Mouse (Mus musculus) heart, adult 18-20 months (tissue): ENCODE measurements around the gene Apbb1. TPM values are rescaled to one million over a fixed set of nuclear protein-coding genes. Genes with fewer than 3 reads are reported as not detected.

Experiments used
- DNase-seq, 2 experiments: peaks; one replicate each; pipeline ENCODE4 v3.0.0; 2021 to 2022; ENCODE audit warnings: mixed read lengths in 1 of 2
- long read RNA-seq, 2 experiments: library from polyadenylated mRNA; stranded (forward); transcript quantifications; one replicate each; pipeline ENCODE4 v2.0.0; 2021
- total RNA-seq, 2 experiments: library from RNA; stranded (reverse); gene quantifications; 2 replicates each; pipeline ENCODE4 v1.2.3; 2021

The Apbb1 gene
- 100 to 1,000 TPM; 119 to 124 TPM for total RNA-seq
- long read RNA-seq, experiment 1, transcript Apbb1-214 (14 exons, 2,878 nt), result minor isoform, 15 of 108 reads
- long read RNA-seq, experiment 1, transcript Apbb1-217 (14 exons, 2,712 nt), result major isoform, 23 of 108 reads
- long read RNA-seq, experiment 1, partial matches to known transcripts, result 60 of 108 reads
- long read RNA-seq, experiment 1, other reads (novel, unspliced or antisense), result 10 of 108 reads
- long read RNA-seq, experiment 2, transcript Apbb1-214 (14 exons, 2,878 nt), result major isoform, 10 of 59 reads
- long read RNA-seq, experiment 2, transcript Apbb1-217 (14 exons, 2,712 nt), result minor isoform, 9 of 59 reads
- long read RNA-seq, experiment 2, partial matches to known transcripts, result 28 of 59 reads
- long read RNA-seq, experiment 2, other reads (novel, unspliced or antisense), result 12 of 59 reads

GRCm38 (mm10) chr7:105581094-105581703, at the start of gene Apbb1:
Gene Apbb1 (minus strand): TSS chr7:105581653.
- peak; percentile 85 for DNase-seq

- peak; percentile 82 to 93 for DNase-seq
These were observed 47.2 kb upstream of the Apbb1 start for GRCm38 (mm10) chr7:105628633-105629032.

DNA sequence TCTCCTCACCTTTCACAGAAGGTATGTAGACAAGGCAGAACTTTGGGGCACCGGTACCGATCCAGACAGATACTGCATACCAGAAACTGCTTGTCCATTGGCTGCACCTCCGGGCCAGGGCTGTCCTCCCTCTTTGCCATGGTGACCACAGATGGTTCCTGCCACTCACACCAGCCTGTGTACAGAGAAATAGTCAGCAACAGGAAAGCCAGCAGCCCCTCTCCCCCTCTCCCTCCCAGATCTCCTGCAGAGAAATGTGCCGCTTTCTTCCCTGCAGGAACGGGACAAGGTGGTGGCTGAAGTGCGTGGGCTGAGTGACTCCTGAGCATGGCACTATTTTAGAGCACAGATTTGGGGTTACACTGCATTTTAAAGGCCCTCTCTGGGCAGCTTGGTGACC, 43.9 kb upstream of the Apbb1 start:
- DNase-seq, result no peak

- no peak for DNase-seq
These were observed 40.3 kb upstream of the Apbb1 start for GRCm38 (mm10) chr7:105621646-105622292.

GRCm38 (mm10) chr7:105621053-105621452, 39.6 kb upstream of the Apbb1 start:
- DNase-seq, result no peak

DNA sequence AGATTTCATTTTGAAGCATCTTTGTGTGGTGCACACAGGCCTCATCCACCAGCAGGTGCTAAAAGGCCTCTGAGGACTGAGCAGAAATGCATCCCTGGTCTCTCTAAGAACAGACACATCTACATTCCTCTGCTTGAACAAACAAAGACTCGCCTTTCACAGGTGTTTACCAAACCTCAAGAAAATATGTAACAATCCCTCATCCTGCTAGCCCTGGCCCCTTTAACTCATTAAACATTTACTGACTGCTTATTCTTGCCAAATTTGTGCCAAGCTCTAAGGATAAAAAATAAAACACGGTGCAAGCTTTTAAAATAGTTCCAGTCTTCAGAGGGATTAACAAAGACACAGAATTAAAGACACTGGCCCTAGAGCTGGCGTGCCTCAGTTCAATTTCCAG, 38.2 kb upstream of the Apbb1 start:
- no peak for DNase-seq

DNA sequence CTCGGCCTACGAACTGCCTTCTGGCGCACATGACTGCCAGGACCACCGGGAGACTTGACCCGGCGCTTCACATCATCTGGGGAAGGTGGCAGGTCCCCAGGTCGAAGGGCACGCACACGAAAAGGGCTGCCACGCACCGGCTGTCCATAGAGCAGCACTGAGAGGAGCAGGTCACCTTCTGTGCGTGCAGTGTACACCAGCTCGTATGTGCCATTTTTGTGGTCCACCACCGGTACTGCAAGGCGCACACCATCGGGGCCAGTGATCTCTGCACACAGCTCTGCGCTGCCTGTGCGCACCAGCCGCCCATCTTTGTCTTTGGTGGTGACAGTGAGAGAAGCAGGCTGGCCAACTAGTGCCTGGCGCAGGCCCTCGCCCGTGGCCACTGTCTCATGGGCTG, 36.4 kb upstream of the Apbb1 start:
- no peak for DNase-seq

- peak; percentile 36 to 58 for DNase-seq
These were observed 35.1 kb upstream of the Apbb1 start for GRCm38 (mm10) chr7:105616561-105616960.

DNA sequence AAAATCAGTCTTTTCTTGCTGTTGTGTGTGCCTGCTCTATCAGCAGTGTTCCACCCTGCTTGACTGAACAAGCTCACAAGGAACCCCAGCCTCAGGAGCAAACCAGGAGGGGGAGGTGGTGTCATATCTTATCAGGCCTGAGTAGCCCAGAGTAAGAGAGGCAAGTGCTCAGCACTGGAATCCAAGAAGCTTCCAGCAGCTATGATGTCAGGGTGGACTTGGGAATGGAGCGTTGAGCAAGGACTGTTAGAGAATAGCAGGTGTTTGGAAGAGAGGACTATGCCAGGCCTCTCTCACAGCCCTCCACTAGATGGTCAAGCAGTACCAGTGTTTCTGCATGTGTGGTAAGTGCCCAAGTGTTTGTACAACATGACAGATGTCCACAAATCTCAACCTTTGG, 34.3 kb upstream of the Apbb1 start:
- DNase-seq, result no peak

DNA sequence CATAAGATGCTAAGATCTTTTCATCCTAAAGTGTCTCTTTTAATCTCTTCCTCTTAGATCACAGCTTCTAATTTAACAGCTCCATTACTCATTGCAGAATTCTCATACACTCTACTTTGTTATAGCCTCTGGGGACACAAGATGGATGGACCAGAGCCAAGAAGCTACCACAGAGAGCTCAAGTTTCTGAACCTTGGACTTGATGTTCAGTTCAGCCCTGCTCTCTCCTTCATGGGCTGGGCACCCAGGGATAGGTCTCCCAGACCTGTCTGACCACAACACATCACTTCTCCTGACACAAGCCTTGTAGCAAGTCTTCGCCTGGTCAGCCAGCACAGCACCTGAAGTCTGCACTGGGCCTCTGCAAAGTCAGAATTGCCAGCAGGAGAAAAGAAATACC, 32.9 kb upstream of the Apbb1 start:
- DNase-seq, result no peak

GRCm38 (mm10) chr7:105611767-105612166, 30.3 kb upstream of the Apbb1 start:
- no peak for DNase-seq

GRCm38 (mm10) chr7:105608467-105608866, 27.0 kb upstream of the Apbb1 start:
- no peak for DNase-seq

GRCm38 (mm10) chr7:105602860-105603623, 21.6 kb upstream of the Apbb1 start:
- DNase-seq, result peak; percentile 75 to 87

DNA sequence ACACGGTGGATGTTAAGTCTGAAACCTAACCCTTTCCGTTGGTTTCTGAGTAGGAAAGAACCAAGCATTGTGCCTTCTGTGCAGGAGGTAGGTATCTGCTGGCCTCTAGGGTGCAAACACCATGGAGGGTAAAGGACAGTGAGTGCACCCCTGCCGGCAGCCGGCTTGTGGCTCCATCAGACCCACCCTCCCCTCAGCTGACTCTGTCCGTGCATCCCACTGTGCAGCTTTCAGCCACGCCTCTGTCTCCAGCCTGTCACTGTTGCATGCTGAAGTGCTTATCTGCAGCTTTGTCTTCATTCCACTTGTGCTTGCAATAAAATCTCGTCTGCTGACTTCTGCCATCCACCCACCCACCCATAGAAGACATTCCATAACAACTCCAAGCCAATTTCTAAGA, 8.6 kb upstream of the Apbb1 start:
- DNase-seq, result no peak

DNA sequence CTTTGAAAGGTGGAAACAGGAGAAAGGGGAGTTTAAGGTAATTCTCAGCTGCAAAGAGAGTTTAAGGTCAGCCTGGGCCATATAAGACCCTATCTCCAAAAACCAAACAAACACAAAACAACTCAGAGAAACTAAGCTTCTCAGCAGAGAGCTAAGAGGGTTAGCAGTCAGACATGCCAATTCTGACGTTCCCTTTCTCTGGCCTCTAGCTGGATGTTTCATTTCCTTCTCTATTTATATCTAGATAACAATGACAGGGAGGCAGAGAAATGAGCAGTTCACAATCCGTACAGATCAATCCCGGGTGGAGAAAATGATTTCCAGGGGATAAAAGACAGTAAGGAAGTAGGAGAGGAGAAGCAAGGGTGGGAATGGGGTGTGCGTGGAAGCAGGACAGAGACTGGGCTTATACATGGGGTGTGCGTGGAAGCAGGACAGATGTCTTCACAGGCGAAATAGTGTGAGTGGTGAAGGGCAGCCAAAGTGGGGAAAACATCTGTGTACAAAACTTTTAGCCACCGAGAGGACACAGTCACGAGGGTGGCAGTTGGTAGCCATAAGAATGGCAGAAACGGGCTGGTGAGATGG, 7.0 kb upstream of the Apbb1 start:
- no peak for DNase-seq

DNA sequence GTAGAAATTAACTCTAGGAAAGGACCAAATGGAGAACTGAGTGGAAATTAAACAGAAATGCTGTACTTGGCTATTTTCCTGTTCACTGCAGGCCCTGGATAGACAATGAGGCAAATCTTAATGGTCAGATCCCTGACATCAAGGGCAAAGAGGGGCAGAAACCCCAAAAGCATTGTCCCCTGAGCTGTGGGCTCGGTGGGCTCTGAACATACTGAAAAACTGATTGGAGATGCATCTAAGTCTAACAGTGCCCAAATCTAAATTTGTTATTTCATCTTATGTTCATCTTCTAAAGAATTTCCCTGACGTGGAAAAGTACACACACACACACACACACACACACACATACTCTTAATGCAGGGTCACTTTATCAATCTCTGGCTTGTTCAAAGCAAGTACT, 506 bp upstream of the Apbb1 start:
- no peak for DNase-seq

GRCm38 (mm10) chr7:105580627-105581089, 795 bp downstream of the Apbb1 start:
- DNase-seq, result peak; percentile 18 to 42

GRCm38 (mm10) chr7:105578481-105578880, 3.0 kb downstream of the Apbb1 start:
- DNase-seq, result no peak

DNA sequence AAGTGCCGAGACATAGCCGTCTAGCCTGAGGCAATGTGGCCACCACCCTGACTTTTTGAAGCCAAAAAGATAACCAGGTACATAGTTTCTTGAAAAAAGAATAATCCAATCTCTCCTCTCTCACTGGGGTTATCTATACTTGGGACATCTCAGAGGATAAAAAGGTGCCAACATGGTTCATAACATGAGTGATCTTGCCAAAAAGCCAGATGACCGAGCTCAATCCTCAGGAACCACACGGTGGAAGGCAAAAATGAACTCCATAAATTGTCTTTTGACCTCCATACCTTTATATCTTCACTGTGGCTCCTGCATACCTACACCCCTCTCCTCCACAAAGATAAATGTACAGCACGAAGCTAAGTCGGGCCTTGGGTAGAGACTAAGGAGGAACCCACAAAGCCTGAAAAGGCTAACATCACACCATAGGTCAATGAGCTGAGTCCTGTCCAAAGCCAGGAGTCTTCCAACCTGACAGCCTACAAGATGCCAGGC, 4.0 kb downstream of the Apbb1 start:
- no peak for DNase-seq

DNA sequence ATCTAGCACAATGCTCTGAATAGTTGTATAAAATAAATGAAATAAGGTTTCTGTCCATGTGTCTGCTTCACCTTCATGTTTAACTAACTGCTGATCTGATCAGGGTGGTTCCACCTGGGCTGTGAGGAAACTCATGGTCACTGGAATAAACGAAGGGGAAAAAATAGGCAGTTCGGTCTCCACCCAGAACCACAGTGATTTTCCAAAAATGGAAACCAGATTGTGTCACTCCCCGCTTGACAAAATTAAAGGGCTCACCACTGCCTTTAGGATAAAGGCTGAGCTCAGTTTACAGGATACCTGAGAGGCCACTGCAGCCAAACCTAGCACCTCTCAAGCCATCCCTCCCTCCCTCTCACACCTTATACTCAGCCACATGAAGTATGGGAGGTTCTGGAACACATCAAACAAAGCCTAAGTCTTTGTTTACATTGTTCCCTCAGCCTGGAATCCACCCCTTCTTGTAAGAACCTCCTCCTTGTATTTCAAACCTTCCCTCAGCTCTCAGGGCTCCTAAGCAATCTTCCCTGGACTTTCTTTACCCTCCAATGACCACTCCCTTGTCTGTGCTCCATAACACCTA, 5.2 kb downstream of the Apbb1 start:
- DNase-seq, result no peak

DNA sequence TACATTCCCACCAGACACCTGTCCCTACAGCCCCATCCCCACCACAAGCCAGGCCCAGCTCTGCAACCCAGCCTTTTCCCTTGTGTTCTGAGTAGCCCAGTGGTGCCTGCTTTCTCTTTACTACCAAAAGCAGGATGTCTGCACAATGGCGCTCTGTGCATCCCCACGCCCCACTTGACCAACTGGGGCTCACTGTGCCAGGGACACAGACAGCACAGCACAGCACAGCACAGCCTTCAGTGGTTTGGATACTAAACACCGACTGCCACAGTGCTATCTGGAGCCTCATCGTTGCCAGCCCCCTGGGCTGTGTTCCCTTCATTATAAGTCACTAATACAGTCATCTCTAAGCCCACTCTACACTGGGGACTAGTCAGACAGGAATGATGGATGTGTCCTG, 6.9 kb downstream of the Apbb1 start:
- DNase-seq, result no peak

DNA sequence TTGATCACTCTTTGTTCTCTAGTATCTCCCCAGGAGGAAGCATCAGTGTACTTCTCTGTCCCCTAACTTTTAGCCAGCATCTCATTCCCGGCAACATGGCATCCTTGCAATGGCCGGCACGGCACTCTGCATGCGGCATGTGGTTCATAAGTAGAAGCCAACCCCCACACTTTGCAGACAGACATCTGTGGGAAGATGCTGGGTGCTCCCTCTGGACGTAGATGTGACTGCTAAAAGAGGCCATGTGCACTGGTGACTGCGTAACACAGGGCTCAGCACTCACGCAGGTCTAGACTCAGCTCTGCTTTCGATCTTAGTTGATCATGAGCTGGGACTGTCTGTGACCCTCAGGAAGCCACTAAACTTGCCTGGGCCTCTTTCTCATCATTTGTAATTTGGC, 8.5 kb downstream of the Apbb1 start:
- no peak for DNase-seq
